Mouse (Mus musculus): Measurements from ENCODE around the gene Rin3.

- TF ChIP-seq CTCF (IDR thresholded peaks at IDR 0.05 in 2 of 3, conservative IDR thresholded peaks at IDR 0.05 in 1 of 3; ENCODE audit: control insufficient read depth in 1 of 3, insufficient read depth in 1 of 3, low read depth in 2 of 3, low read length in 3 of 3, poor library complexity in 1 of 3, severe bottlenecking in 1 of 3) (no peak), TCF12 (IDR thresholded peaks at IDR 0.05; ENCODE audit: low read depth, low read length) (no peak), TAL1 (IDR thresholded peaks at IDR 0.05; ENCODE audit: low read length) (no peak), ZKSCAN1 (IDR thresholded peaks at IDR 0.05; ENCODE audit: low read depth, low read length) (no peak), POLR2A (IDR thresholded peaks at IDR 0.05; ENCODE audit: control insufficient read depth in 1 of 2, insufficient read depth in 1 of 2, low read depth in 1 of 2, low read length in 2 of 2, poor library complexity in 1 of 2) (no peak), USF1 (IDR thresholded peaks at IDR 0.05; ENCODE audit: low read depth, low read length) (no peak), MEF2A (IDR thresholded peaks at IDR 0.05; ENCODE audit: extremely low read depth, insufficient replicate concordance, low read depth, low read length, poor library complexity, severe bottlenecking) (no peak), USF2 (IDR thresholded peaks at IDR 0.05; ENCODE audit: borderline replicate concordance in 1 of 2, insufficient read depth in 1 of 2, low read depth in 1 of 2, low read length in 2 of 2) (no peak), ZNF384 (IDR thresholded peaks at IDR 0.05; ENCODE audit: low read depth, low read length) (no peak)
Observed at GRCm38 (mm10) chr12:102414686-102415085, 131.8 kb downstream of the Rin3 start.

Data from MEL (cell line).